Mouse (Mus musculus): ENCODE data around the gene Calr4. TPM values are rescaled to one million over a fixed set of nuclear protein-coding genes. Genes with fewer than 3 reads are reported as not detected.

Gene Calr4
- total and polyA plus RNA-seq, 2 experiments from 2014 or later, result not detected

- Histone ChIP-seq H3K27me3 (ENCODE audit: control insufficient read depth, insufficient read depth, low read length) (no peaks in the 10 kb centered on the region), H3K27ac (ENCODE audit: low read depth) (no peak overlapping the region), H3K4me3 (ENCODE audit: low read depth, low read length) (no peak overlapping the region), H3K9me3 (replicated peaks; ENCODE audit: control insufficient read depth, low read length) (no peaks in the 10 kb centered on the region; the same call in 1 of the 2 replicates), H3K4me1 (ENCODE audit: control insufficient read depth, insufficient read depth) (peaks cover 4% of the 10 kb centered on the region; the same call in 1 of the 2 replicates), H3K4me2 (ENCODE audit: low read depth, low read length) (no peak overlapping the region), H3K36me3 (replicated peaks; ENCODE audit: control insufficient read depth, insufficient read depth, low read length) (no peaks in the 10 kb centered on the region), H3K9ac (replicated peaks; ENCODE audit: low read depth, low read length) (no peak overlapping the region)
- TF ChIP-seq EP300 (IDR thresholded peaks at IDR 0.05; ENCODE audit: low read depth), result no peak
- TF ChIP-seq CTCF (IDR thresholded peaks at IDR 0.05; ENCODE audit: low read depth), result no peak
- ATAC-seq (ENCODE audit: insufficient read depth, low read depth) (no peak), DNase-seq (ENCODE audit: low spot score) (no peak)
- WGBS, result 34% methylated on average over 2 of the region's 2 CpGs
Measured at GRCm38 (mm10) chr4:109255321-109255720, 21.0 kb downstream of the Calr4 start.

- ATAC-seq (ENCODE audit: insufficient read depth, low read depth), result no peak
- Histone ChIP-seq H3K9ac (replicated peaks; ENCODE audit: low read depth, low read length) (no peak overlapping the region), H3K27ac (ENCODE audit: low read depth) (no peak overlapping the region), H3K36me3 (replicated peaks; ENCODE audit: control insufficient read depth, insufficient read depth, low read length) (no peaks in the 10 kb centered on the region), H3K4me2 (ENCODE audit: low read depth, low read length) (no peak overlapping the region), H3K27me3 (ENCODE audit: control insufficient read depth, insufficient read depth, low read length) (no peaks in the 10 kb centered on the region), H3K9me3 (replicated peaks; ENCODE audit: control insufficient read depth, low read length) (no peaks in the 10 kb centered on the region; the same call in 1 of the 2 replicates), H3K4me1 (ENCODE audit: control insufficient read depth, insufficient read depth) (peaks cover 4% of the 10 kb centered on the region; the same call in 1 of the 2 replicates), H3K4me3 (ENCODE audit: low read depth, low read length) (no peak overlapping the region)
- DNase-seq (ENCODE audit: low spot score), result no peak
- TF ChIP-seq CTCF (IDR thresholded peaks at IDR 0.05; ENCODE audit: low read depth) (no peak), EP300 (IDR thresholded peaks at IDR 0.05; ENCODE audit: low read depth) (no peak)
- 75% methylated on average over 11 of the region's 11 CpGs for WGBS
Measured at GRCm38 (mm10) chr4:109255727-109256417, 21.6 kb downstream of the Calr4 start.

GRCm38 (mm10) chr4:109256791-109257190 lies 22.5 kb downstream of the Calr4 start:
- DNase-seq (ENCODE audit: low spot score) (no peak), ATAC-seq (ENCODE audit: insufficient read depth, low read depth) (no peak)
- H3K27ac ChIP-seq (ENCODE audit: low read depth), result no peak overlapping the region
- H3K4me2 ChIP-seq (ENCODE audit: low read depth, low read length), result no peak overlapping the region
- H3K9ac ChIP-seq (replicated peaks; ENCODE audit: low read depth, low read length), result no peak overlapping the region
- H3K9me3 ChIP-seq (replicated peaks; ENCODE audit: control insufficient read depth, low read length), result no peaks in the 10 kb centered on the region; the same call in 1 of the 2 replicates
- H3K4me3 ChIP-seq (ENCODE audit: low read depth, low read length), result no peak overlapping the region
- no peaks in the 10 kb centered on the region for H3K36me3 ChIP-seq (replicated peaks; ENCODE audit: control insufficient read depth, insufficient read depth, low read length)
- 90% methylated on average over 6 of the region's 6 CpGs for WGBS
- H3K4me1 ChIP-seq (ENCODE audit: control insufficient read depth, insufficient read depth), result peaks cover 4% of the 10 kb centered on the region; the same call in 1 of the 2 replicates
- TF ChIP-seq CTCF (IDR thresholded peaks at IDR 0.05; ENCODE audit: low read depth) (no peak), EP300 (IDR thresholded peaks at IDR 0.05; ENCODE audit: low read depth) (no peak)
- no peaks in the 10 kb centered on the region for H3K27me3 ChIP-seq (ENCODE audit: control insufficient read depth, insufficient read depth, low read length)

- no peak overlapping the region for H3K27ac ChIP-seq (ENCODE audit: low read depth)
- ATAC-seq (ENCODE audit: insufficient read depth, low read depth) (no peak), DNase-seq (ENCODE audit: low spot score) (no peak)
- H3K4me1 ChIP-seq (ENCODE audit: control insufficient read depth, insufficient read depth), result peaks cover 4% of the 10 kb centered on the region; the same call in 1 of the 2 replicates
- no peak overlapping the region for H3K9ac ChIP-seq (replicated peaks; ENCODE audit: low read depth, low read length)
- H3K36me3 ChIP-seq (replicated peaks; ENCODE audit: control insufficient read depth, insufficient read depth, low read length), result no peaks in the 10 kb centered on the region
- no peak overlapping the region for H3K4me3 ChIP-seq (ENCODE audit: low read depth, low read length)
- TF ChIP-seq CTCF (IDR thresholded peaks at IDR 0.05; ENCODE audit: low read depth) (no peak), EP300 (IDR thresholded peaks at IDR 0.05; ENCODE audit: low read depth) (no peak)
- H3K9me3 ChIP-seq (replicated peaks; ENCODE audit: control insufficient read depth, low read length), result no peaks in the 10 kb centered on the region; the same call in 1 of the 2 replicates
- no peaks in the 10 kb centered on the region for H3K27me3 ChIP-seq (ENCODE audit: control insufficient read depth, insufficient read depth, low read length)
- no peak overlapping the region for H3K4me2 ChIP-seq (ENCODE audit: low read depth, low read length)
Measured at GRCm38 (mm10) chr4:109257639-109258038, 23.4 kb downstream of the Calr4 start.

GRCm38 (mm10) chr4:109262068-109262467 lies 27.8 kb downstream of the Calr4 start:
- Histone ChIP-seq H3K4me1 (ENCODE audit: control insufficient read depth, insufficient read depth) (no peaks in the 10 kb centered on the region), H3K9ac (replicated peaks; ENCODE audit: low read depth, low read length) (no peak overlapping the region), H3K4me2 (ENCODE audit: low read depth, low read length) (no peak overlapping the region), H3K4me3 (ENCODE audit: low read depth, low read length) (no peak overlapping the region), H3K9me3 (replicated peaks; ENCODE audit: control insufficient read depth, low read length) (no peaks in the 10 kb centered on the region), H3K27ac (ENCODE audit: low read depth) (no peak overlapping the region), H3K27me3 (ENCODE audit: control insufficient read depth, insufficient read depth, low read length) (no peaks in the 10 kb centered on the region), H3K36me3 (replicated peaks; ENCODE audit: control insufficient read depth, insufficient read depth, low read length) (no peaks in the 10 kb centered on the region)
- DNase-seq (ENCODE audit: low spot score) (no peak), ATAC-seq (ENCODE audit: insufficient read depth, low read depth) (no peak)
- no peak for TF ChIP-seq EP300 (IDR thresholded peaks at IDR 0.05; ENCODE audit: low read depth)
- WGBS, result 48% methylated on average over 6 of the region's 6 CpGs

- H3K27me3 ChIP-seq (ENCODE audit: control insufficient read depth, insufficient read depth, low read length), result no peaks in the 10 kb centered on the region
- TF ChIP-seq CTCF (IDR thresholded peaks at IDR 0.05; ENCODE audit: low read depth), result no peak
- TF ChIP-seq EP300 (IDR thresholded peaks at IDR 0.05; ENCODE audit: low read depth), result no peak
- 63% methylated on average over 3 of the region's 3 CpGs for WGBS
Measured at GRCm38 (mm10) chr4:109266056-109266455, 31.8 kb downstream of the Calr4 start.

More at GRCm38 (mm10) chr4:109266056-109266455, 31.8 kb downstream of the Calr4 start:
- no peaks in the 10 kb centered on the region for H3K4me1 ChIP-seq (ENCODE audit: control insufficient read depth, insufficient read depth)
- H3K36me3 ChIP-seq (replicated peaks; ENCODE audit: control insufficient read depth, insufficient read depth, low read length), result no peaks in the 10 kb centered on the region
- H3K4me3 ChIP-seq (ENCODE audit: low read depth, low read length), result no peak overlapping the region
- no peak overlapping the region for H3K9ac ChIP-seq (replicated peaks; ENCODE audit: low read depth, low read length)
- DNase-seq (ENCODE audit: low spot score) (no peak), ATAC-seq (ENCODE audit: insufficient read depth, low read depth) (no peak)
- H3K9me3 ChIP-seq (replicated peaks; ENCODE audit: control insufficient read depth, low read length), result no peaks in the 10 kb centered on the region
- no peak overlapping the region for H3K4me2 ChIP-seq (ENCODE audit: low read depth, low read length)
- no peak overlapping the region for H3K27ac ChIP-seq (ENCODE audit: low read depth)
